Mouse (Mus musculus) neutrophil, adult 65 days (primary cell): Measurements from ENCODE around the gene Ndufb8. TPM values are rescaled to one million over a fixed set of nuclear protein-coding genes. Genes with fewer than 3 reads are reported as not detected.

Experiments
- total RNA-seq: library from RNA; stranded (reverse); gene quantifications from 2 replicates; pipeline ENCODE4 v1.2.4, GENCODE M21; 2023

Ndufb8 gene
- total RNA-seq = 164 and 178 TPM in 2 replicates

DNA sequence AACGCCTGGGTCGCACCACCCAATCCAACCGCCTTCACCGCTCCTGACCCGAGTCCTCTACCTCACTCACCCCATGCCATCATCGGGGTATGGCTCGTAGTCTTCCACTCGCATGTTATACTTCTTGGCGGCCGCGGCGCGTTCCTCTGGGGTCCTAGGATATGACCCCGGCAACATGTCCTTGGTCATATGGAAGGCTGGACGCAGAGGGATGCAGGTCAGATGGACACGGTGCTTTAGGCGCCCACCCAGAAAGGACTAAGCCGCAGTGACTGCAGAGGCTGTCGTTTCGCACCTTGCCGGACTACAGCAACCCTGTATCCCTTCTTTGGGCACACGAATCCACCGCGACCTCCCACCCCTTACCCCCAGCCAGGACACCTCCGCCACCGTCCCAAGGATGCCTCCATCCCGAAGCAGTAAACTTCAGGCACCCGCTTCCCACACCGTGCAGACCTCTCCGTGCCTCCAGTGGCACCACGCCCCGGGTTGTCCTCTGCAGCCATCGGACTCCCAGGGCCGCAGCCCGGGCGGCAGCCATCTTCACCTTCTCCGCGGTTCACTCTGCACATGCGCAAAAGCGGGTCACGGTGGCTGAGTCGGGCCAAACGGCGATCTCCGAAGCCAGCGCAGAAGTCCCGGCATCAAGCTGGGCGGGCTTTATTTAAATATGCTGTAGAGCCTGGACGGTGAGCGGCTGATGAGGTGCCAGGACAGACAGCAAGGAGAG, at the start of gene Ndufb8:
Gene Ndufb8, minus strand, starts transcription at position 580 of the 730 bp plus-strand sequence.

GRCm38 (mm10) chr19:44562652-44563206, 7.5 kb upstream of the Ndufb8 start, which contains the start of gene Hif1an:
Gene Hif1an, plus strand, starts transcription at chr19:44562850.

GRCm38 (mm10) chr19:44552731-44553130, 2.5 kb downstream of the Ndufb8 start, which contains the start of gene Gm20538:
Gene Gm20538, minus strand, starts transcription at chr19:44552831.

DNA sequence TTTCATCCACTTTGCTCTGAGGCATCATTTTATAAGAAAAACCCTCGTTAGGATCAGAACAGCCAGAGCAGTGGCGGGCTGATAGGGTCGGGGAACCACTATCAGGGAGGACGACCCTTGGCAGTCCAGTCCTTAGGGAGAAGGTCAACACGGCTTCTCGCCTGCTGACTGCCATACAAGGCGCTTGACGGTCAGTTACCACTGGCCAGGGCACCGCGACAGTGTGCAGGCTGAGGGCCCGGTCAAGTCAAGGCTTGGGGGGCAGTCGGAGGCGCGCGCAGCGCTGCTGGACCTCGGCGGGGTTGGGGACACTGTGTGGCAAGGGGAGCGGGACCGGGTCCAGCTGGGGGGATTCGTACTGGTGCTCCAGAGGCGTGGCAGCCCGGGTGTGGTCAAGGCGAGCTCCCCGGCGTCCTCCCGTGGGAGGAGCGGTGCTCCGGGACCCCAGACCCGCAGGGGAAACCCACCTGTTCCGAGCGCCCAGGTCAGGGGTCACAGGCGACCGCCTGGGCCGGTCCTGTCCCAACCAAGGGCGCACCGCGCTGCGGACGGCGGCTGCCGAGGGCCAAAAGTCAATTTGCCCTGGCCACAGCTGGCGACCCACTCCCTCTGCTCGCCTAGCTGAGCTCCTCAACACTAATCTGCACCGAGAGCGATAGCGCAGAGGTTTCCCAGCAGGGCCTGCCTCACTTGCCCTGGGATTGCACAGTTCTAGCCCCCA, 9.8 kb downstream of the Ndufb8 start, which contains the start of gene Sec31b:
Gene Sec31b, minus strand, starts transcription at position 544 of the 721 bp plus-strand sequence.

Other genes starting within 250 kb of the Ndufb8 start
- gene Scd4, start 222.3 kb downstream of the Ndufb8 start, total RNA-seq = 0.13 and 0.20 TPM in 2 replicates
- gene Scd1, start 147.6 kb downstream of the Ndufb8 start, total RNA-seq = 1.1 and 3.5 TPM in 2 replicates
- gene Wnt8b, start 62.0 kb downstream of the Ndufb8 start, total RNA-seq = not detected in 2 replicates
- 0.73 and 1.7 TPM in 2 replicates for gene Sec31b, start 9.6 kb downstream of the Ndufb8 start, total RNA-seq
- gene Gm20538, start 2.6 kb downstream of the Ndufb8 start, total RNA-seq = not detected in 2 replicates
- 40.0 and 46.5 TPM in 2 replicates for gene Hif1an, start 7.4 kb upstream of the Ndufb8 start, total RNA-seq
- not detected in 2 replicates for gene Pax2, start 200.6 kb upstream of the Ndufb8 start, total RNA-seq